ENCODE assay signal across 22 mouse cellular contexts in genomic region chr14:28635175-28635574, GRCm38 (mm10).
DNase-seq lines count a peak whose midpoint lies in the region; ATAC-seq and TF ChIP-seq lines count a peak whose summit lies in the region.
"Had no signal": no experiment of that assay in that cellular context is flagged by ENCODE, and none has a peak within 500 bp of the region (broad histone marks: within the 10 kb centered on the region; RNA-seq: fewer than 3 reads in every experiment).

No protein-coding gene starts in this region.

- POLR2A ChIA-PET in Patski (lab: Charles Lee) = no interaction called here

- DNase-seq in 3T3-L1 (ENCODE audit: low read depth, low spot score) = peak; percentile 87
- DNase-seq in Muller cell, postnatal 12 days (ENCODE audit: inconsistent ontology term) = peak; percentile 70
- peak; percentile 70 for DNase-seq in Patski (ENCODE audit: low read depth, low spot score)
- no peak for DNase-seq in cerebellum, postnatal 14 days
- no peak for DNase-seq in adrenal gland, adult (ENCODE audit: inconsistent age in 2 of 2, low spot score in 1 of 2)
- DNase-seq: adrenal gland, adult 8-10 months; adrenal gland, postnatal 14 days; adrenal gland, postnatal 36 days; B cell, adult 2 months; cerebellum, adult 11-12 months; cerebellum, adult 2 months; cerebellum, adult 9-10 months; cerebellum, postnatal 10 days; cerebellum, postnatal 36 days; embryo, embryonic 11 days had no signal

- in situ Hi-C loops in Patski (cut with MboI; ENCODE audit: low pct_unique_long_range_greater_than_20kb) = no loop called here

- CTCF ChIA-PET in Patski (lab: Charles Lee) = interaction anchor here (1.0 kb wide), 1 partner anchor 14 kb away, joined by 3 read pairs; no protein-coding TSS in a partner anchor

- H3K27me3 ChIP-seq in Patski = no peaks in the 10 kb centered on the region
- H3K27me3 ChIP-seq: CH12.LX; embryonic facial prominence, embryonic 13.5 days; embryonic facial prominence, embryonic 15.5 days; forebrain, embryonic 12.5 days had no signal

- peak; percentile 71 for ATAC-seq in Patski
- ATAC-seq: CD4-positive, CD25-positive, alpha-beta regulatory T cell, adult 4 months; forebrain, embryonic 14.5 days; forebrain, embryonic 16.5 days had no signal

- no peak for TF ChIP-seq CTCF in Patski (IDR thresholded peaks at IDR 0.05)

Comparison
In these comparisons a context has a peak if more than half of its experiments do, and no peak if none do; other contexts are left out.
1. DNase-seq: peak in 3T3-L1 (single experiment), Muller cell, postnatal 12 days (single experiment) and Patski (single experiment); none in cerebellum, postnatal 14 days (0 of 2) and adrenal gland, adult (0 of 2).